Mouse (Mus musculus): Measurements from ENCODE around the gene Iqcj. TPM values are rescaled to one million over a fixed set of nuclear protein-coding genes. Genes with fewer than 3 reads are reported as not detected.

Iqcj gene
- polyA plus RNA-seq, 2 experiments from 2014 or later, result not detected

GRCm38 (mm10) chr3:67959672-67960071, 67.7 kb downstream of the Iqcj start:
- no peak for ATAC-seq

DNA sequence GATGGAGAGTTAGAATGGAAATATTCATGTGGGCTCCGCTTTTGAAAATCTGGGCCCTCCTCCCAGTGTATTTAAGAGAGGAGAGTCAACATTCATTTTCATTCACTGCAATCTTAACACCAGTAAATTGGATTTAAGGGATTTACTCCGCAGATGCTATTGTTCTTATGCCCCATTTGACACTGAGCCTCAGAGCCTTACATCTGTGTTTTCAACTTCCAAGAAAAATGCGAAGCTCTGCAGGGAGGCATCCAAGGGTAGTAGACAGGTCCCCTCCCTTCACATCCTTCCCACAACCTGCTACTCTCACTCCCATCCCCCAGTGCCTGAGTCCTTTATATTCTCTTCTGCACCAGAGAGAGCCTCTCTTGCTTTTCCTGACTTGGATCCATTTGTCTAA, 68.1 kb downstream of the Iqcj start:
- no peak for ATAC-seq

DNA sequence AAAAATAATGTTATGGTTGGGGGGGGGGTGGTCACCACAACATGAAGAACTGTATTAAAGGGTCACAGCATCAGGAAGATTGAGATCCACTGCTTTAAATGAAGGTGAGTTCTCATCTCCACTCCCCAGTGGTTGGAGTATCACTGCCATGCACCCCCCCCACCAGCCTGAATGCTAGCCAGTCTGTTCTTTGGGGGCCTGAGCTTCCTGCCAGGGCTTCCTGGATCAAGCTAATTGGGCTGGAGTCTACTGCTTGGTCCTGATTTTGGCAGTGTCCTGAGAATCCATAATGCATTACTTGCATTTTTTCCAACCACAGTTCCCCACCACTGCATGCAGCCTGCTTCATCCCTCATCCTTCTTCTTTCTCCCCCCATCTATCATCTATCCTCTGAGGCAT, 68.7 kb downstream of the Iqcj start:
- no peak for ATAC-seq

GRCm38 (mm10) chr3:67961934-67962639, 70.1 kb downstream of the Iqcj start:
- no peak for ATAC-seq

DNA sequence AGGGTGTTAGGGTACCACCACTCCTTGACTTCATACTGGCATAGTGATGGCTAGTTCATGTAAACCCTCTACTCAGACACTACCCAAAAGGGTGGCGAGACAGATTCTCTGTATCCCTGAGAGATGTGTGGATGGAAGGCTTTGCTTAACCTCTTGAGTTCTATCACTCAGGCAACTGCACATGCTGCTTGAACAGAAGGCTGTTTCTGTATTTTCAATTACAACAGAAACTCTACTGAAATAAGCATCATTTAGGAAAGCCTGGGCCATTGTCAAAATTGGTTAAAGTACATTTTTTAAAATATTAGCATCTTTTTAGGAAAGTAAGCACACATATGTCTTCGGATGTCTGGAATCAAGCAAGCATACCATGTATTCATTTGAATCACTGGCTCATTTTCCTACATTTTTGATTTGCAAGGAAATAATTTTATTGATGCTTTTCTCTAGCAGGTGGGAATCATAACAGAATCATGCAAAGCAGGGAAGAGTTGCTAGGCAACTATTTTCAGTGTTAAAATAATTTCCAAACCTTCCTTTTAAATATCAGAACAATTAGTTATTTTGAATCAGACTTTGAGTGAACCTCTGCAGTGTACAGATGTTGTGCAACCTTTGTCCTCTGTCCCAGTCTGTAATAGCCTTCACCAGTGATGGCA, 82.4 kb downstream of the Iqcj start:
- ATAC-seq, result no peak

GRCm38 (mm10) chr3:67980006-67980405, 88.0 kb downstream of the Iqcj start:
- no peak for ATAC-seq

- ATAC-seq, result no peak
These were observed 91.3 kb downstream of the Iqcj start for GRCm38 (mm10) chr3:67983329-67983728.

GRCm38 (mm10) chr3:68002415-68002814, 110.4 kb downstream of the Iqcj start:
- no peak for ATAC-seq

DNA sequence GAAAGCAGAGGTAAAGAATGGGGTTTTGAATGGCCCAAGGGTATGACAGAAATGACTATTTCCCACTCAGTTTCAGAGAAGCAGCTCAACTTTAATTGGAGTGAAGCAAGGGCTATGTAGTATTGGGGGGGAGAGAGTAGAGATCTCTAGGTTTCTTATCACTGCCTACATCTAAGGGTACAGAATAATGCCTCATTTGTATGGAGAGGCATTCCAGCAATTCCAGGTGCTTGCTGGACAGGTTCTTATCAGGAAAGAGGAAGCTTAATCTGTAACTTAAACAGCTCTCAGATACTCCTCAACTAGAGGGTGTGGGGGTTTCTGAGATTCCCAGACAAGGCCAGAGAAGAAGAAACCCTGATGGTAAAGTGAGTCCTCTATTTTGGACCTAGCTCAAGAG, 120.3 kb downstream of the Iqcj start:
- no peak for ATAC-seq

- no peak for ATAC-seq
These were observed 123.8 kb downstream of the Iqcj start for GRCm38 (mm10) chr3:68015786-68016185.

DNA sequence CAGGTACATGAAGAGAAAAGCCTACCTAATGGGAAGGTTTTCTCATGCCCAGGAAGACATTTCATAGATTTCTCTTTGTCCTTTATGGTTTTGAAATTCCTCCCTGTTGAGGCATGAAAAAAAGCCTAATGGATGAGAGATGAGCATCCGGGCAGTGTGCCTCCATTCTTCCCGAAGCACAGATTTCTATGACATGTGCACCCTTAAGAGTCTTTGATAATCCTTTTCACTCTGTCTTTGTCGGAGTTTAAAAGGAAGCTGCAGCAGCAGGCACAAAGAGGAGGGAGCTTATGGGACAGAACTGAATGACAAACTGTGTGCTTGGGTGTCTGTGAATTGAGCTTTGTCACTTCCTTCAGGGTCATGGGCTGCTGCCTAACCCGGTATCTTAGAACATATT, 127.4 kb downstream of the Iqcj start:
- ATAC-seq, result no peak

GRCm38 (mm10) chr3:68036097-68036496, 144.1 kb downstream of the Iqcj start:
- ATAC-seq, result no peak

DNA sequence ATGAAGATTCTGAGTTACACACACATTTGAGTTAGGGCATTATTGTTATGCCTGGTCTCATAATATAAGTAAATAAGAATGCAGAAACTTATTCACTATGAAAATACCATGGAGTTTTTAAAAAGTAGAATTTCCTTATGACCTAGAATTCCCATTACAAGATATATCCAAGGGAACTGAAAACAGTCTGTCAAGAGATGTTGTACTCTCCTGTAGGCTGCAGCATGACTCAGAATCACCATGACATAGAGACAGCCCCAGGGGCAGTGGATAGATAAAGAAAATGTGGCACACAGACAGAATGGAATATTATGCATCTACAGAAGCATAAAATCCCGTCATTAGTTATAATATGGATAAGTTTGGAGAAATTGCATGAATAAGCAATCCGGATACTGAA, 150.9 kb downstream of the Iqcj start:
- no peak for ATAC-seq

GRCm38 (mm10) chr3:68045475-68046416, 153.7 kb downstream of the Iqcj start:
- ATAC-seq, result peak; percentile 56

- no peak for ATAC-seq
These were observed 161.5 kb downstream of the Iqcj start for GRCm38 (mm10) chr3:68053538-68053937.

DNA sequence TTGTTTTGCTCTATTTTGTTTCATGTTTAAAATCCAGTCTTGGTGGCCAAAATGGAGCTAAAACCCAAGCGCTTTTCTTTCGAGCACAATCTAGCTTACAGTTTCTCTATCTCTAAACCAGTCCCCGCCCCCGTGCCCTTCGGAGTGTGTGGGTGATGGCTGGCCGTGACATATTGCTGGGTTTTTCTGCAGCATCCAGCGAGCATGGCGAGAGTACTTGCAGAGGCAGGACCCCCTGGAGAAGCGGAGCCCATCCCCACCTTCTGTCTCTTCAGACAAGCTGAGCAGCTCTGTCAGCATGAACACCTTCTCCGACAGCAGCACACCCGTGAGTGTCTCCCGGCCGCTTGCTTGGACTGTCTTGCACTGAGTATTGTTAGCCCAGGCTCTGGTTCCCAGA, 163.1 kb downstream of the Iqcj start:
- no peak for ATAC-seq

- peak; percentile 85 for ATAC-seq
These were observed 164.6 kb downstream of the Iqcj start for GRCm38 (mm10) chr3:68056373-68057275.

DNA sequence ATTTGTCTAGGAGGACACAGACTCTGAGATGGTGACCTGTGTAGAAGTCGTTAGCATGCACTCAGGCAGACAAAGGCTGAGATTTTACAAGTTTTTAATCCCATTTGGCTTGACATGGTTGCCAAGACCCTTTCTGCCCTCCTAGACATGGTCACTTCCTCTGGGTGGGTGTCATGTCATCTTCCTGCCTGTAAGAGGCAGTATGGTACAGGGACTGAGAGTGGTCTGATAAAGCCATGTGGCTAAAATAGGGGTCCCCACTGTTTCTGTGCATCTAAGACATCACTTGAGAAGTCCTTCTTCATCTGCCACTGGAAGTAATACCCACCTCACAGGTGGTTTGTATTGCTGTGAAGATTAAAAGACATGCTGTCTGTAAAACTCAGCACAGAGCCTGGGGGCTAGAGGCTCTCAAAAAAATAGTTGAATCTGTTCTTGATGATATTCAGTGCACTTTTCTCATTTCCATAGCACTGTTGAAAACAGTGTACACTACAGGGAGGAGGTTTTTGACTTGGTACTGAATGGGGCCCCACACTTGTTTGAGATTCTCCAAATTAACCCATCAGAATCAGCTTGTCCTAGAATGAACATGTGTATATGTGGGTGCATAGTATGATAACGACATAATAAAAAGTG, 167.3 kb downstream of the Iqcj start:
- no peak for ATAC-seq

DNA sequence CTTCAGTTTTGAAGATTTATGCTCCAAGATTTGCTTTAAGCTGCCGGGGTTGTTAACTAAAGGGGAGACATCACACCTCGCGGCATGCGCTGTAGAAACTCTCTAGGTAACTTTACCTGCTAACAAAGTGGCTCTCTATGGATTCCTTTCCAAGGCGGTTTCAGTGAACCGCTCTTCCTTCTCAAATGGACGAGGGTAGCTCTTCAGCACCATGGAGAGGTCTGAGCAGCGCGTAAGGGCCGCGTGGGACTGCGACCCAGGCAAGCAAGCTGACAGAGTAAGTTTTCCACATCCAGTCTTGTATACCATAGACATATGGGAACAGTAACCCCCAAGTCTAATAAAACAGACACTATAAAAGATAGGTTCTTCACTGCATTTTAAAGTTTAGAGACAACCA, 172.7 kb downstream of the Iqcj start, which contains the start of gene Schip1:
Schip1 (plus strand) TSS at position 72 of the 400 bp plus-strand sequence.
- no peak for ATAC-seq

DNA sequence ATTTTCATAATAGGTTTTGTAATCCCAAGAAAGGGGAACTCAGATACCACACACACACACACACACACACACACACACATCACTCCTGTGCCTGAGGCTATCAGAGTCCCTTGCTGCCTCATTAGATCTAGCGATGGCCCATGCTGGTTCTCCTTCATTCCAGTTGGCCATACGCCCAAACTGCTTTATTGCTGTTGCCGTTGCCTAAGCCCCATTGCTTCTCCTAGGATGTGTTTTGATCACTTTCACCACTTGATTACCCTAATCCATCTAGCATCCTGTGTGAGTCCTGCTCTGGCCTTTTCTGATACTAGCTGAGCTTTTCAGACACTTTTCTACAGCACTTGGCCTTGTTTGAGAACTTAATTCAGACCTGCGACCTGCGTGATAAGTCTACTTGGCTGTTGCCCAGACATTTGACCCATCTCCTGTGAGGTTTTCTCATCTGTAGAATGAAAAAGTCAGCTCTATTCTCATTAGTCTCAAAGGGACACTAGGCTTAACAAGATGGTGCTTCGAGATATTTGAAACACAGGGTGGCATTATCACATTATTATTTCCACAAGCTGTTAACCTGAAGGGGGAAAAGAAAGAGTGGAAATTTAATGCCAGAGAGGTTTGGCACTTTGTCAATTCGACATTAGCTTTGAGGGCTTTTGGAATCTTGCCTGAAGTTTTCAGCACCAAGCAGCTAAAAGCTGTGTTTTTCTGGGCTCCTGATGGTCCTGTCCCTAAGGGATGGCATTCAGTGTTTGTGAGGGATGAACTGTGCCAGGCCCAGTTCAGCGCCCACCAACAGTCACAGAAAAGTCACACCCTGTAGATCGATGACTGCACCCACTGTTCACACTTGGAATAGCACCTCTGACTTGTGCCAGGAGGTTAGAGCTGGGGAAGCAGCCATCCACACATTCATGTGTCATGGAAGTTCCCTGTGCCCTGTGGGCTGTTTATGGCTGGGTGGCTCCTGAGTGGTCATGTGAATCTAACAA, 179.7 kb downstream of the Iqcj start:
- no peak for ATAC-seq

Data from CD4-positive, CD25-positive, alpha-beta regulatory T cell, adult 4 months (primary cell).